Mouse (Mus musculus): ENCODE measurements around the gene Fam177a. TPM values are rescaled to one million over a fixed set of nuclear protein-coding genes. Genes with fewer than 3 reads are reported as not detected.
A peak's percentile ranks its signal among the peaks of the same experiment; 100 is the strongest.
"Not testable (repeated sequence)": the region's sequence is repeated elsewhere in the genome, so short reads cannot be mapped to it uniquely, and the experiment has no call there.

Fam177a gene
- polyA plus RNA-seq (2017; shearing (Covaris generic)) = 10 to 100 TPM; 17.8 to 22.9 TPM

- ATAC-seq = peak; percentile 87
Observed at GRCm38 (mm10) chr12:55124242-55124641, at the start of gene Fam177a. Gene Fam177a (plus strand): TSS chr12:55124469.

- no peak for ATAC-seq
Observed at GRCm38 (mm10) chr12:55075296-55075695, 49.0 kb upstream of the Fam177a start.

GRCm38 (mm10) chr12:55078706-55079105, 45.6 kb upstream of the Fam177a start:
- ATAC-seq = not testable (repeated sequence)

GRCm38 (mm10) chr12:55079726-55080600, 44.3 kb upstream of the Fam177a start, which contains the start of the genes 2700097O09Rik and Srp54a:
Gene 2700097O09Rik (minus strand): TSS chr12:55080110.
Gene Srp54a (plus strand): TSS chr12:55080262.
- peak; percentile 90 for ATAC-seq

GRCm38 (mm10) chr12:55080601-55080942, 43.7 kb upstream of the Fam177a start:
- peak; percentile 58 for ATAC-seq

- ATAC-seq = not testable (repeated sequence)
Observed at GRCm38 (mm10) chr12:55092127-55092526, 32.1 kb upstream of the Fam177a start.

GRCm38 (mm10) chr12:55112616-55113015, 11.7 kb upstream of the Fam177a start:
- ATAC-seq = not testable (repeated sequence)

- ATAC-seq = peak; percentile 68
Observed at GRCm38 (mm10) chr12:55124731-55125130, 462 bp downstream of the Fam177a start.

GRCm38 (mm10) chr12:55135540-55135939, 11.3 kb downstream of the Fam177a start:
- ATAC-seq = not testable (repeated sequence)

- ATAC-seq = not testable (repeated sequence)
Observed at GRCm38 (mm10) chr12:55137859-55138258, 13.6 kb downstream of the Fam177a start.

- peak; percentile 94 for ATAC-seq
Observed at GRCm38 (mm10) chr12:55154559-55155448, 30.5 kb downstream of the Fam177a start, which contains the start of gene Srp54b. Gene Srp54b (plus strand): TSS chr12:55155104.

- peak; percentile 34 for ATAC-seq
Observed at GRCm38 (mm10) chr12:55155449-55155783, 31.1 kb downstream of the Fam177a start.

- ATAC-seq = not testable (repeated sequence)
Observed at GRCm38 (mm10) chr12:55167034-55167557, 42.8 kb downstream of the Fam177a start.

GRCm38 (mm10) chr12:55187686-55188085, 63.4 kb downstream of the Fam177a start:
- ATAC-seq = not testable (repeated sequence)

GRCm38 (mm10) chr12:55189127-55189526, 64.9 kb downstream of the Fam177a start:
- ATAC-seq = not testable (repeated sequence)

Other genes with a start within 250 kb of the Fam177a start
- gene Gm20403, start 137.9 kb upstream of the Fam177a start, polyA plus RNA-seq (2017; shearing (Covaris generic)) = not detected
- 10 to 100 TPM; 32.7 to 38.6 TPM for gene Baz1a, start 110.1 kb upstream of the Fam177a start, polyA plus RNA-seq (2017; shearing (Covaris generic))
- 10 to 100 TPM; 14.0 to 17.8 TPM for gene 2700097O09Rik, start 44.4 kb upstream of the Fam177a start, polyA plus RNA-seq (2017; shearing (Covaris generic))
- 100 to 1,000 TPM; 137 to 147 TPM for gene Srp54a, start 44.2 kb upstream of the Fam177a start, polyA plus RNA-seq (2017; shearing (Covaris generic))
- gene Srp54b, start 30.6 kb downstream of the Fam177a start, polyA plus RNA-seq (2017; shearing (Covaris generic)) = 10 to 100 TPM; 38.3 to 44.8 TPM
- gene 1700047I17Rik2, start 75.1 kb downstream of the Fam177a start, polyA plus RNA-seq (2017; shearing (Covaris generic)) = not detected
- gene Srp54c, start 105.7 kb downstream of the Fam177a start, polyA plus RNA-seq (2017; shearing (Covaris generic)) = 10 to 100 TPM; 55.6 to 55.7 TPM
- gene 1110008L16Rik, start 175.1 kb downstream of the Fam177a start, polyA plus RNA-seq (2017; shearing (Covaris generic)) = 1 to 10 TPM; 8.7 to 9.3 TPM
- gene Ppp2r3c, start 178.5 kb downstream of the Fam177a start, polyA plus RNA-seq (2017; shearing (Covaris generic)) = 10 to 100 TPM; 22.6 to 26.8 TPM

All from activated CD4-positive, CD25-positive, alpha-beta regulatory T cell, adult 4 months (primary cell).